Mouse (Mus musculus) neural tube, embryonic 12.5 days (tissue): ENCODE data around the gene Sat2. TPM values are rescaled to one million over a fixed set of nuclear protein-coding genes. Genes with fewer than 3 reads are reported as not detected.

Experiments
- ATAC-seq: fragments of 200-750 bp; cut with Nextera tagmentation; 2 replicates; pipeline ENCODE4 v1.8.0; 2017; ENCODE audit warnings: low read depth, mild to moderate bottlenecking, moderate TSS enrichment, moderate library complexity; ENCODE audit not compliant: low FRiP score
- H3K27ac ChIP-seq: fragments of 300-500 bp; sonication (generic); 2 replicates; pipeline ENCODE4 v1.5.1; 2016
- H3K27me3 ChIP-seq: fragments of 300-500 bp; sonication (generic); replicated peaks from 2 replicates; pipeline ENCODE4 v1.6.1; 2016; ENCODE audit warnings: mild to moderate bottlenecking
- H3K36me3 ChIP-seq: fragments of 300-500 bp; sonication (generic); 2 replicates; pipeline ENCODE4 v1.6.1; 2016; ENCODE audit warnings: mild to moderate bottlenecking
- H3K4me1 ChIP-seq: fragments of 300-500 bp; sonication (generic); 2 replicates; pipeline ENCODE4 v1.6.1; 2016
- H3K4me2 ChIP-seq: fragments of 300-500 bp; sonication (generic); replicated peaks from 2 replicates; pipeline ENCODE4 v1.6.1; 2016; ENCODE audit warnings: mild to moderate bottlenecking
- H3K4me3 ChIP-seq: fragments of 300-500 bp; sonication (generic); 2 replicates; pipeline ENCODE4 v1.5.1; 2016
- H3K9ac ChIP-seq: fragments of 300-500 bp; sonication (generic); 2 replicates; pipeline ENCODE4 v1.6.1; 2016; ENCODE audit warnings: mild to moderate bottlenecking
- H3K9me3 ChIP-seq: fragments of 300-500 bp; sonication (generic); 2 replicates; pipeline ENCODE4 v1.6.1; 2016; ENCODE audit warnings: mild to moderate bottlenecking
- WGBS: fragments of 180-500 bp; shearing (Covaris S2); methylation state at CpG from one replicate; pipeline ENCODE4 v1.1.7; 2016; 5-methylcytosine and 5-hydroxymethylcytosine counted together
- polyA plus RNA-seq: library from polyadenylated mRNA; unstranded; fragments of >200 nt; fragmentation: Nextera tagmentation; extraction: Ambion mirVana; gene quantifications from 2 replicates; pipeline ENCODE4 v1.2.1, GENCODE M21; 2016

Sat2 gene
- polyA plus RNA-seq, 1 experiment from 2014 or later = 23.3 TPM

DNA sequence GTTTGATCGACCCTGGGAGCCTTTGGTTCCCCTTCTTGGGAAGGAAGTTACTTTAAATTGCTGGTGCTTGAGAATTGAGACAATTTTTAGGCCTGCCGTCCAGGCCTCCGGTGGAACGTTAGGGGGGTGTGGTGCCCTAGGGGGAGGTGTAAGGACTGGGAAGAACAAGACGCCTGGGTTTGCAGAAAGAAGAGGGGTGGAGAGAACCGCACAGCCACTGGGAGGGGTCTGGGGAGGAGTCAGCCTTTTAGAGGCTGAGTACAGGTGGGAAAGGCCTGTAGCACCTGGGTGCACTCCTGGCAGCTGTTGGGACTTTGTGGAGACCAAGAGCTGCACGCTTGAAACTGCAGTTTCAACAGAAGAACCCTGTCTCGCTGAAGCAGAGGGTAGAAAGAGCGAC is 32.9 kb downstream of the Sat2 start:
- H3K36me3 ChIP-seq = peaks cover 79% of the 10 kb centered on the region
- peaks cover 11% of the 10 kb centered on the region for H3K4me1 ChIP-seq
- no peak overlapping the region for H3K27ac ChIP-seq
- H3K4me3 ChIP-seq = no peak overlapping the region
- no peak overlapping the region for H3K9ac ChIP-seq
- WGBS = 50% methylated on average over 9 of the region's 9 CpGs
- no peaks in the 10 kb centered on the region for H3K27me3 ChIP-seq
- no peak overlapping the region for H3K4me2 ChIP-seq
- no peak for ATAC-seq
- H3K9me3 ChIP-seq = no peaks in the 10 kb centered on the region

DNA sequence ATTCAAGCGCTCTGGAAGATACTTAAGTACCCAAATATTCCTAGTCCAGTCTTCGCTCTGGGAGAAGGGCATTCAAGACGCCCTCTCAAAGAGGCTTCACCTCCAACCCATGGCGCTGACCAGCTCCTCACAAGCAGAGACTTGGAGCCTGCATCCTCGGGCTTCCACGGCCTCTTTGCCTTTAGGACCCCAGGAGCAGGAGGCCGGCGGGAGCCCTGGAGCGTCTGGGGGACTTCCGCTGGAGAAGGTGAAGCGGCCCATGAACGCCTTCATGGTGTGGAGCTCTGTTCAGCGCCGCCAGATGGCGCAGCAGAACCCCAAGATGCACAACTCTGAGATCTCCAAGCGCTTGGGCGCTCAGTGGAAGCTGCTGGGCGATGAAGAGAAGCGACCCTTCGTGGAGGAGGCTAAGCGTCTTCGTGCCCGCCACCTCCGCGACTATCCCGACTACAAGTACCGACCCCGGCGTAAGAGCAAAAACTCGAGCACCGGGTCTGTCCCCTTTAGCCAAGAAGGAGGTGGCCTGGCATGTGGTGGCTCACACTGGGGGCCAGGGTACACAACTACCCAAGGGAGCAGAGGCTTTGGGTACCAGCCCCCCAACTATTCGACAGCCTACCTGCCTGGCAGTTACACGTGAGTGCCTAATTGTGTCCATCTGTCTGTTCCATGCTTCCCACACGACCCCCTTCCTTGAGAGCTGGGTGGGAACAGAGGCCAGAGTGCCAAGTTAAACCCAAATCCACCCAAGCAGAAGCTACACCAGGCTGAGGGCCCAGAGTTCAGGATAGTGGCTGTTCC is 33.6 kb downstream of the Sat2 start, which contains the start of gene Sox15:
Sox15 (plus strand) TSS at position 51 of the 801 bp plus-strand sequence.
- WGBS = 24% methylated on average over 34 of the region's 34 CpGs
- Histone ChIP-seq H3K36me3 (peaks cover 72% of the 10 kb centered on the region), H3K27ac (no peak within 1 kb of the TSS), H3K4me3 (no peak within 1 kb of the TSS), H3K9ac (0 out of 2 replicates have a peak within 1 kb of the TSS, but pooled peaks have one; percentile 26), H3K9me3 (no peaks in the 10 kb centered on the region), H3K27me3 (no peaks in the 10 kb centered on the region), H3K4me1 (peaks cover 11% of the 10 kb centered on the region), H3K4me2 (peak within 1 kb of the TSS; percentile 27)
- peak; percentile 63 for ATAC-seq

DNA sequence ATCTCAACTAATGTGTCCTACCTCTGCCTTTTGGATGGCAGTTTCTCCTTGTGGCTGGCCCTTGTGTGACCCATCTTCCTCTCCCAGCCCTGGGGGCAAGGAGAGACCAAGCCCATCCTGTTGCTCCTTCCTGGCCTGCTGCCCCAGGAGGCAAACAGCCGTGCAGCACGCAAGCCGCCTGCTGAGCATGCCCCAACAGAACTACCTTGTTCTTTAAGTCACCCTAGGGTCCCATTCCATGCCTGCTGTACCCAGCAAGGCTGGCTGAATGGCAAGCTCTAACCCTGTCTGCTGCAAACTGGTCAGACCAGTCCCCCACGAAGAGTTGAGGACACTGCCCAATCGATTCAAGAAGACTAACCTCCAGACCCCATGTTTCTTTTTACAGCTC is 34.2 kb downstream of the Sat2 start:
- Histone ChIP-seq H3K9ac (no peak overlapping the region), H3K4me1 (peaks cover 14% of the 10 kb centered on the region), H3K4me2 (no peak overlapping the region), H3K9me3 (no peaks in the 10 kb centered on the region), H3K27ac (no peak overlapping the region), H3K4me3 (no peak overlapping the region), H3K27me3 (no peaks in the 10 kb centered on the region), H3K36me3 (peaks cover 66% of the 10 kb centered on the region)
- no peak for ATAC-seq
- 86% methylated on average over 5 of the region's 5 CpGs for WGBS

DNA sequence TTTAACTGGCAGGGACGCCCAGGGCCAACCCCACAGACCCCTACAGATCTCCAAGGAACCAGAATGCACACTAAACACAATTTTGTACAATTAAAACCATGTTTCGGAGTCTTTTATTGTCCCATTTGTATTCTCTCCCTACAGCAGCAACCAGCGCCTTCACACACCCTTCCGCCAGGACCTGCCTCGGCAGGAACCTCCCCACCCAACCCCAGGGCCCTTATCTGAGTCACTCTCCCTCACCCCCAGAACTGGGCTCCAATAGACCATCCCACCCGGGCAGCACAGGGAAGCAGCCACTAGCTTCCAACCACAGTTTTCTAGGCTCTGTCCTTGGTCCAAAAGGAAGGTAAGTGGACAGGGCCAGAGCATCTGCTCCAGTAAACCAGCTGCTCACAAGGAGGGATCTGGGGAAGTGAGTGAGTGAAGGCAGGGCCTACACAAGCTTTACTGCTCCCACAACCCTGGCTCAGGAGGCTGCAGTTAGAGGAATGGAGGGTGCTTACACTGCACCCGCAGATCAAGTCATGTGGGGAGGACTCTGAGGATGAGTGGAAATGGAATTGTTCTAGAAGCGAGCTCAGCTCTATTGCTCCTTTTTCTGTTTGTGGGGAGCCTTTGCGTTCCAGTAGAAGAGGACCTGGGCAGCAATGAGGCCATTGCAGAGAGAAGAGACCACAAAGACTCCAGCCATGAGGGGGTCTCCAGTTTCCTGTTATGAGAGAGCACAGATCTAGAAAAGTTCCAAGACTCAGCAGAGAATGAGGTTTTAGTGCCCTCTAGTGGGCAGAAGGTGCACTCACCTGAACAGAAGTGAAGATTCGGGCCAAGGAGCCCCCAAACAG is 35.0 kb downstream of the Sat2 start:
- Histone ChIP-seq H3K4me2 (no peak overlapping the region), H3K9me3 (no peaks in the 10 kb centered on the region), H3K4me3 (no peak overlapping the region), H3K9ac (no peak overlapping the region), H3K27ac (no peak overlapping the region), H3K27me3 (no peaks in the 10 kb centered on the region), H3K4me1 (peaks cover 22% of the 10 kb centered on the region), H3K36me3 (peaks cover 58% of the 10 kb centered on the region)
- 82% methylated on average over 10 of the region's 10 CpGs for WGBS
- no peak for ATAC-seq

DNA sequence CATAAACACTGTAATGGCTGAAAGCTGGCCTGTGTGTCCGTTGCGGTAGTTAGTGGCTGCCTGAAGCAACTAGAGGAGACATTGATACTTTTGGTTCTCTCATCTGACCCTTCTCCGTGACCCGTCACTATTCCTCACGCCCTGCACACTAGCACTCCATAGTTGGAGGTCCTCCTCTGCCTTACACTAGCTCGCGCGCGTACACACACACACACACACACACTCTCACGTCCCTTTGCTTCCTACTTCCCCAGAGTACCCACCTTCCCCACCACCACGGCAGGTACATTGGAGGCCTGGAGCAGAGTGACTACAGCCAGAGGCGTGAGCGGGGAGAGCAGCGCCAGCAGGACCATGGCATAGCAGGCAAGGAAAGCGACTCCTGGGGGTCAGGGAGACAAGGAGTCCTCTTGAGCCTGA is 35.6 kb downstream of the Sat2 start:
- Histone ChIP-seq H3K9me3 (no peaks in the 10 kb centered on the region), H3K4me2 (no peak overlapping the region), H3K27ac (no peak overlapping the region), H3K36me3 (peaks cover 52% of the 10 kb centered on the region), H3K9ac (no peak overlapping the region), H3K27me3 (no peaks in the 10 kb centered on the region), H3K4me3 (no peak overlapping the region), H3K4me1 (peaks cover 24% of the 10 kb centered on the region)
- ATAC-seq = no peak
- 83% methylated on average over 15 of the region's 15 CpGs for WGBS

DNA sequence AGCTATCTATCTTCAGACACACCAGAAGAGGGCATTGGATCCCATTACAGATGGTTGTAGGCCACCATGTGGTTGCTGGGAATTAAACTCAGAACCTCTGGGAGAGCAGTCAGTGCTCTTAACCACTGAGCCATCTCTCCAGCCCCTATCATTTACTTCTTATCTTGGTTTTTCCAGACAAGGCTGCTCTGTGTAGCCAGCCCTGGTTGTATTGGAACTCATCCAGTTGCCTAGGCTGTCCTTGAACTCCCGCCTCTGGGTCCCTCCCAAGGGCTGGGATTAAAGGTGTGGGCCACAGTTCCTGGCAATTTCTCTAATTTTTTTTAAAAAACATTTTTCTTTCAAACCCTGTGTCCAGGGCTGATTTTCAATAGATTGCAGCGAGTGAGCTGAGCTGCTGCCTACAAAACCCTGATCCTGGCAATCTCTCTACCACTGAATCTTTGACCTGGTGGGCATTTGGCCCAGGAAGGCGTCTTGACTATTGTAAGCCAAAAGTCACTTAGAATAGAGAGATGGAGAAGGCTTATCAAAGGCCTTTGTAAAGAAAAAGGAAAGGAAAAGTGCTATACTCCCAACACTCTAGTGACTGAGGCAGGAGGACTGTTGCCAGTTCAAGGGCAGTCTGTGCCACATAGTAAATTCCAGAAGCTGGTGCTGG is 39.5 kb downstream of the Sat2 start:
- WGBS = 88% methylated on average over 3 of the region's 3 CpGs
- Histone ChIP-seq H3K36me3 (peaks cover 55% of the 10 kb centered on the region), H3K27ac (0 out of 2 replicates have a peak overlapping the region, but pooled peaks have one; percentile 92), H3K9ac (peak overlapping the region; percentile 63; the same call in 1 of the 2 replicates), H3K4me3 (peak overlapping the region; percentile 51), H3K4me1 (peaks cover 20% of the 10 kb centered on the region), H3K9me3 (no peaks in the 10 kb centered on the region), H3K4me2 (peak overlapping the region; percentile 65), H3K27me3 (no peaks in the 10 kb centered on the region)
- no peak for ATAC-seq

DNA sequence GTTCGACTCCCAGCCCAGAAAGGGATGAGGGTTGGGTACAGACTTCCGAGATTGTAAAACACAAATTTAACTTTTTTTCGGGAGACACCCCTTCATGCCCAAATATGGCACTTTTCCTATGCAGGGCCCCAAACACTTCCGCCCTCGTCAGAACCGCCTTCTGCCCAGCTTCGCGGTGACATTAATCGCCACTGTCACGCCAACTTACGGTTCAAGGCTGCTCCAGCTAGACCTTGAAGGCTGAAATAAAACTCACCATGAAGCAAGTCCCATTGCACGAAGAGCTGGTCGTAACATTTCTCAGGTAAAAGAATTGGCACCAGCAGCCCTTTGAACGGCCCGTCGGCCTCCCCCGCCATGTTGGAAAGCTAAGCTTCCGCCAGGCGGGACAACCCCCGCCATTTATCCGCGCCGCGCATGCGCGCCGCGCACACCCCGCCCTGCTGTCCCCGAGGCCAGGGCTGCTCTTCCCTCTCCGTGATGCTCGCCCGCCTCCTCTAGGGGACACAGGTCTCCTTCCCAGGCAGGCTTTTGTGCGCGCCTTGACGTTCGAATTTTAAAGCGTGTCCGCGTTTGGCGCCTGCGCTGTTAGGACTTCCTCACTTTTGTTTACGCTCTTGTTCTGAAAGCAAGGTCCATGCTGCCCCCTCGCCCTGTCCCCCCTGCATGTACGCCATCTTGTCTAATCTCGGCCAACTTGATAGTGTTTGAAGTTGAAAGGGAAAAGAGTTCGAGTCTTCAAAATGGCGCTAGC is 40.6 kb downstream of the Sat2 start, which contains the start of gene Mpdu1:
Mpdu1 (minus strand) TSS at position 430 of the 754 bp plus-strand sequence.
- peaks cover 51% of the 10 kb centered on the region for H3K36me3 ChIP-seq
- H3K9me3 ChIP-seq = no peaks in the 10 kb centered on the region
- H3K4me1 ChIP-seq = peaks cover 20% of the 10 kb centered on the region
- peak within 1 kb of the TSS; percentile 51 for H3K4me3 ChIP-seq
- peak within 1 kb of the TSS; percentile 65 for H3K4me2 ChIP-seq
- WGBS = under 1% methylated on average over 48 of the region's 48 CpGs
- peak within 1 kb of the TSS; percentile 63 for H3K9ac ChIP-seq
- peak; percentile 94 for ATAC-seq
- H3K27me3 ChIP-seq = no peaks in the 10 kb centered on the region
- peak within 1 kb of the TSS; percentile 92 for H3K27ac ChIP-seq

DNA sequence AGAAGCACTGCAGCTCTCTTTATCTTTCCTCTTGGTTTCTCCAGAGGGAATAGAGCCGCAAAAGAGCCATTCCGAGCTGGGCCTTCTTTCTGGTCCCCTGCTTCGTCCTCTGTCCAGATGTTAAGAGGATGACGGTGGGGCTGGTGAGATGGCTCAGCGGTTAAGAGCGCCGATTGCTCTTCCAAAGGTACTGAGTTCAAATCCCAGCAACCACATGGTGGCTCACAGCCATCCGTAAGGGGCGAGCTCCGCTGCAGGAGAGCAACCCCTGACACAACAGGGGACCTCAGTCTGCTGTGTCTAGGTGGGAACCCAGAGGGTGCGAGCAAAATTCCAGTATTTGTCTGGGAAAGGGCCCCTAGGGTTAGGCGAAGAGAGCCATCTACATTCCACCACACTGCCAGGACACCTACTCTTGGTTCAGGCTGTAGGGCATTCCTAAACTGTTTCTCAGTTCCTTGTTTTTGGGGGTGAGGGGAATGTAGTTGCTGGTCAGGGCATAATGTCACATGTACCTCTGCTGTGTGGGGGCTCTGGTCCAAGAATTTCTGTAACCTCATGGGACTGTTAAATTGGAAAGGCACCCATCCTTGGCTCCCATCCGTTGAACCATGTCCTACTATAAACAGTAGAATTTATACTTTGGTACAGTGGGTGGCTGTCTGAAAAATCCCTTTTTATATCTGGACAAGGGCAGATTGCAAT is 41.3 kb downstream of the Sat2 start:
- peak overlapping the region; percentile 63 for H3K9ac ChIP-seq
- H3K4me1 ChIP-seq = peaks cover 20% of the 10 kb centered on the region
- no peaks in the 10 kb centered on the region for H3K27me3 ChIP-seq
- whole genome bisulfite sequencing = 72% methylated on average over 13 of the region's 13 CpGs
- H3K36me3 ChIP-seq = peaks cover 51% of the 10 kb centered on the region
- H3K27ac ChIP-seq = peak overlapping the region; percentile 92
- peak overlapping the region; percentile 65 for H3K4me2 ChIP-seq
- no peaks in the 10 kb centered on the region for H3K9me3 ChIP-seq
- peak overlapping the region; percentile 51 for H3K4me3 ChIP-seq
- peak; percentile 54 for ATAC-seq

DNA sequence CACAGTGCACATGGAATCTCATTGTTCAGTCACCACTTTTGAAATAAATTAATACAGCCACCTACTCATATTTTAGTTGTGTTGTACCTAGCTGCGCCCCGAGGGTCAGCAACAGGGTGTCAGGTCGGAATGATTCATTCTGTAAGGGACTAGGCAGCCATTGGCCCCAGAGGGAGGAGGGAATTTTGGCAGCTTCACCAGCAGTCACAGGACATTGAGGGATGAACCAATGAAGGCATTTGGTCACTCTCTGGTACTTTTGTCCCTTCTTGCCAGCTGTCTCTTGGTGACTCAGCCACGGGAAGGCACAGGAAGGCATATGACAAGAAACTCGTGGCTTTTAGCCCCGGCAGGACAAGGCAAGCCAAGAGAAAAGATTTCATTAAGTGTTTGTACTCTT is 42.0 kb downstream of the Sat2 start:
- peaks cover 20% of the 10 kb centered on the region for H3K4me1 ChIP-seq
- peaks cover 51% of the 10 kb centered on the region for H3K36me3 ChIP-seq
- WGBS = 85% methylated on average over 6 of the region's 6 CpGs
- H3K9me3 ChIP-seq = no peaks in the 10 kb centered on the region
- H3K27ac ChIP-seq = no peak overlapping the region
- H3K27me3 ChIP-seq = no peaks in the 10 kb centered on the region
- ATAC-seq = no peak
- no peak overlapping the region for H3K4me2 ChIP-seq
- H3K9ac ChIP-seq = no peak overlapping the region
- H3K4me3 ChIP-seq = no peak overlapping the region

DNA sequence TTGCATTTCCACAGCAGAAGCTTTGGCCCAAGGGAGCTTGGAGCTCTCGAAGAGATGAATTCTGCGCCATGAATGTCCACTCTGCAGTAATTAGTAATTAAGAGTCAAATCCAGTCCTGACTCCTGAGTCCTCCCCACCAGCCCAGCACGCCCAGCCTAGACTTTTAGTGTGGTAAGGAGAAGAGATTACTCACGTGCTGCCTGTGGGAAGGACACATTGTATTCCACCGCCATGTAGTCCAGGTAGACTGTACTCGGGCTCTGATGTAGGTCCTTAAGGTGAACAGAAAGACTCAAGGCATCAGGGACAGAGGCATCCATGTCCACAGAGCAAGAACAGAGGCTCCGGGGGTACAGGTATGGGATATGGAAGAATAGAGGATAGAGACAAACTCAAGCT is 43.0 kb downstream of the Sat2 start:
- H3K27ac ChIP-seq = no peak overlapping the region
- H3K9ac ChIP-seq = no peak overlapping the region
- no peak overlapping the region for H3K4me2 ChIP-seq
- H3K4me3 ChIP-seq = no peak overlapping the region
- peaks cover 29% of the 10 kb centered on the region for H3K4me1 ChIP-seq
- 97% methylated on average over 7 of the region's 7 CpGs for WGBS
- no peak for ATAC-seq
- H3K36me3 ChIP-seq = peaks cover 59% of the 10 kb centered on the region
- no peaks in the 10 kb centered on the region for H3K27me3 ChIP-seq
- no peaks in the 10 kb centered on the region for H3K9me3 ChIP-seq

DNA sequence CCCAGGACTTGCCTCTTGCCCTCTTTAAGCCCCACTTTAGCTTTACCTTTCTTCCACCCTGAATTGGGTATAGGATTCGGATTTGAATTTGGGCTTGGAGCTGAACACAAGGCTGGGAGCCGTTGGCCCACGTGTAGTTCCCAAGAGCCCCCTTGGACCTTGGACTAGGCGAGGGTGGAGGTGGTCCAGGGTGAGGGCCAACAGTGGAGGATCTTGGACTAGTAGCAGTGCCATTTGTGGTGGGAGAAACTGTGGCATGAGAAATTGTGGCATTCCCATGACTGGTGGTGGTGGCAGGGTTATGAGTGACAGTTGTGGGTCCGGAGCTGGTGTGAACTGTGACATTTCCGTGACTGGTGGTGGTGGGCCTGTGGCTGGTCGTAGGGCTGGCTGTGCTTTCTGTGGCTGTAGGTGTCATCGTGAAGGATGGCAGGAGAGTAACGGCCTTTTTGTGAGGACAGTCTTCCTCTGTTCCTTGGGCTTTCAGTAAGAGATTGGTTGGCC is 43.7 kb downstream of the Sat2 start:
- Histone ChIP-seq H3K9me3 (no peaks in the 10 kb centered on the region), H3K4me3 (no peak overlapping the region), H3K4me2 (no peak overlapping the region), H3K27me3 (no peaks in the 10 kb centered on the region), H3K4me1 (peaks cover 35% of the 10 kb centered on the region), H3K36me3 (peaks cover 65% of the 10 kb centered on the region), H3K27ac (no peak overlapping the region), H3K9ac (no peak overlapping the region)
- no peak for ATAC-seq
- 81% methylated on average over 9 of the region's 9 CpGs for WGBS
